Mouse (Mus musculus) E14TG2a.4 (cell line): ENCODE data around the gene Olfr362.
"Not testable (repeated sequence)": the region's sequence is repeated elsewhere in the genome, so short reads cannot be mapped to it uniquely, and the experiment has no call there.

Experiments used
- H3K27me3 ChIP-seq: 2 replicates; pipeline ENCODE4 v1.6.1; 2014; ENCODE audit warnings: low read length, control low read depth; ENCODE audit not compliant: insufficient read depth
- H3K36me3 ChIP-seq: 2 replicates; pipeline ENCODE4 v1.6.1; 2014; ENCODE audit warnings: low read length, control low read depth; ENCODE audit not compliant: insufficient read depth
- H3K4me1 ChIP-seq: replicated peaks from 2 replicates; pipeline ENCODE4 v1.6.1; 2014; ENCODE audit warnings: low read depth, low read length, control low read depth
- H3K4me3 ChIP-seq: replicated peaks from 2 replicates; pipeline ENCODE4 v1.5.1; 2014; ENCODE audit warnings: mild to moderate bottlenecking, low read length
- H3K9me3 ChIP-seq: 2 replicates; pipeline ENCODE4 v1.6.1; 2014; ENCODE audit warnings: low read length, control low read depth
- CTCF ChIP-seq: conservative IDR thresholded peaks from 2 replicates; pipeline ENCODE4 v1.5.1; 2014; ENCODE audit warnings: low read length
- NANOG ChIP-seq: IDR thresholded peaks from 2 replicates; pipeline ENCODE4 v1.6.1; 2014; ENCODE audit warnings: borderline replicate concordance, low read length, mixed read lengths
- POU5F1 ChIP-seq: IDR thresholded peaks from 2 replicates; pipeline ENCODE4 v1.6.1; 2014; ENCODE audit warnings: low read length, borderline replicate concordance

The Olfr362 gene

GRCm38 (mm10) chr2:37117810-37118209 lies at the start of gene Olfr362:
Olfr362 (minus strand) TSS chr2:37117910.
- no peak for TF ChIP-seq CTCF
- TF ChIP-seq POU5F1, result no peak
- Histone ChIP-seq H3K36me3 (no peaks in the 10 kb centered on the region), H3K9me3 (no peaks in the 10 kb centered on the region), H3K27me3 (no peaks in the 10 kb centered on the region), H3K4me1 (no peaks in the 10 kb centered on the region), H3K4me3 (no peak within 1 kb of the TSS)

- no peaks in the 10 kb centered on the region for H3K27me3 ChIP-seq
- no peaks in the 10 kb centered on the region for H3K9me3 ChIP-seq
- H3K4me3 ChIP-seq, result no peak within 1 kb of the TSS
- no peaks in the 10 kb centered on the region for H3K36me3 ChIP-seq
- H3K4me1 ChIP-seq, result no peaks in the 10 kb centered on the region
- TF ChIP-seq NANOG (no peak), CTCF (no peak), POU5F1 (no peak)
Measured at GRCm38 (mm10) chr2:37139022-37139421, 21.3 kb upstream of the Olfr362 start, which contains the start of gene Olfr364-ps1. Olfr364-ps1 (plus strand) TSS chr2:37139322.

GRCm38 (mm10) chr2:37089190-37089589 lies 28.5 kb downstream of the Olfr362 start, which contains the start of gene Olfr361:
Olfr361 (minus strand) TSS chr2:37089290.
- not testable (repeated sequence) for H3K4me3 ChIP-seq, H3K36me3 ChIP-seq, H3K27me3 ChIP-seq, H3K9me3 ChIP-seq, H3K4me1 ChIP-seq

GRCm38 (mm10) chr2:37065446-37065845 lies 52.3 kb downstream of the Olfr362 start, which contains the start of gene Olfr360:
Olfr360 (plus strand) TSS chr2:37065746.
- TF ChIP-seq CTCF (no peak), POU5F1 (no peak), NANOG (no peak)
- Histone ChIP-seq H3K4me1 (no peaks in the 10 kb centered on the region), H3K4me3 (no peak within 1 kb of the TSS), H3K36me3 (no peaks in the 10 kb centered on the region), H3K9me3 (peaks cover 14% of the 10 kb centered on the region), H3K27me3 (no peaks in the 10 kb centered on the region)
